Mouse (Mus musculus): ENCODE measurements around the gene Pde4d.

Gene Pde4d

GRCm38 (mm10) chr13:109628606-109629005, 1178.9 kb downstream of the Pde4d start:
- in situ Hi-C loops (cut with MboI; ENCODE audit: unreplicated experiment in 2 of 2), result no loop called here

GRCm38 (mm10) chr13:109629216-109629615, 1179.5 kb downstream of the Pde4d start:
- in situ Hi-C loops (cut with MboI; ENCODE audit: unreplicated experiment in 2 of 2), result no loop called here

- in situ Hi-C loops (cut with MboI; ENCODE audit: unreplicated experiment in 2 of 2), result no loop called here
Measured at GRCm38 (mm10) chr13:109631399-109632026, 1181.8 kb downstream of the Pde4d start.

- in situ Hi-C loops (cut with MboI; ENCODE audit: unreplicated experiment in 2 of 2), result no loop called here
Measured at GRCm38 (mm10) chr13:109632387-109633036, 1182.8 kb downstream of the Pde4d start.

GRCm38 (mm10) chr13:109633037-109633418, 1183.3 kb downstream of the Pde4d start:
- in situ Hi-C loops (cut with MboI; ENCODE audit: unreplicated experiment in 2 of 2), result no loop called here

GRCm38 (mm10) chr13:109635901-109636520, 1186.3 kb downstream of the Pde4d start:
- in situ Hi-C loops (cut with MboI; ENCODE audit: unreplicated experiment in 2 of 2), result no loop called here

- in situ Hi-C loops (cut with MboI; ENCODE audit: unreplicated experiment in 2 of 2), result no loop called here
Measured at GRCm38 (mm10) chr13:109638273-109638672, 1188.5 kb downstream of the Pde4d start.

GRCm38 (mm10) chr13:109639286-109639685, 1189.5 kb downstream of the Pde4d start:
- in situ Hi-C loops (cut with MboI; ENCODE audit: unreplicated experiment in 2 of 2), result no loop called here

GRCm38 (mm10) chr13:109641562-109641961, 1191.8 kb downstream of the Pde4d start:
- in situ Hi-C loops (cut with MboI; ENCODE audit: unreplicated experiment in 2 of 2), result no loop called here

GRCm38 (mm10) chr13:109643419-109643818, 1193.7 kb downstream of the Pde4d start:
- in situ Hi-C loops (cut with MboI; ENCODE audit: unreplicated experiment in 2 of 2), result no loop called here

GRCm38 (mm10) chr13:109644086-109644485, 1194.3 kb downstream of the Pde4d start:
- in situ Hi-C loops (cut with MboI; ENCODE audit: unreplicated experiment in 2 of 2), result no loop called here

GRCm38 (mm10) chr13:109645284-109645909, 1195.6 kb downstream of the Pde4d start:
- in situ Hi-C loops (cut with MboI; ENCODE audit: unreplicated experiment in 2 of 2), result no loop called here

- in situ Hi-C loops (cut with MboI; ENCODE audit: unreplicated experiment in 2 of 2), result no loop called here
Measured at GRCm38 (mm10) chr13:109645910-109646284, 1196.1 kb downstream of the Pde4d start.

- in situ Hi-C loops (cut with MboI; ENCODE audit: unreplicated experiment in 2 of 2), result no loop called here
Measured at GRCm38 (mm10) chr13:109646597-109647232, 1197.0 kb downstream of the Pde4d start.

- in situ Hi-C loops (cut with MboI; ENCODE audit: unreplicated experiment in 2 of 2), result no loop called here
Measured at GRCm38 (mm10) chr13:109647479-109648199, 1197.9 kb downstream of the Pde4d start.

GRCm38 (mm10) chr13:109648311-109648710, 1198.6 kb downstream of the Pde4d start:
- in situ Hi-C loops (cut with MboI; ENCODE audit: unreplicated experiment in 2 of 2), result no loop called here

- in situ Hi-C loops (cut with MboI; ENCODE audit: unreplicated experiment in 2 of 2), result no loop called here
Measured at GRCm38 (mm10) chr13:109651790-109652605, 1202.2 kb downstream of the Pde4d start.

- in situ Hi-C loops (cut with MboI; ENCODE audit: unreplicated experiment in 2 of 2), result no loop called here
Measured at GRCm38 (mm10) chr13:109652631-109653030, 1202.9 kb downstream of the Pde4d start.

- in situ Hi-C loops (cut with MboI; ENCODE audit: unreplicated experiment in 2 of 2), result no loop called here
Measured at GRCm38 (mm10) chr13:109655390-109655789, 1205.6 kb downstream of the Pde4d start.

GRCm38 (mm10) chr13:109659103-109659502, 1209.4 kb downstream of the Pde4d start:
- in situ Hi-C loops (cut with MboI; ENCODE audit: unreplicated experiment in 2 of 2), result no loop called here

Measured in v-Abl transformed pro-B cells (cell line).